Mouse (Mus musculus): ENCODE measurements around the gene Trim54. TPM values are rescaled to one million over a fixed set of nuclear protein-coding genes. Genes with fewer than 3 reads are reported as not detected.

Gene Trim54
- polyA plus RNA-seq, 2 experiments = 6.2 to 8.7 TPM

DNA sequence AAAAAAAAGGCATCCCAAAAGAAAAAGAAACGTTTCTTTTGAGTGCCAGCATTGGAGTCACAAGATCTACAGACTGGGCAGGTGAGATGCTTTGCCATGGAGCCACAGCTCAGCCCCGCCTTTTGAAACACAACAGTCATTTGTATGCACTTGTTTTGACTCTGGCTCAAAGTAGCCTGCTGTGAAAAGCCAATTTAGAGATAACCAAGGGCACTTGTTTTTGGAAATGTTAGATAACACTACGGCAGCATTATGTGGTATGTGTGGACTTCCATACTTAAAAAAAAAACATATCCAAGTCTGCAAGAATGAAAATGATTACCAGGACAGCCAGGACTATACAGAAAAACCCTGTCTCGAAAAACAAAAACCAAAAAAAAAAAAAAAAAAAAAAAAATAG is 67.2 kb downstream of the Trim54 start:
- no peak overlapping the region for H3K9ac ChIP-seq (ENCODE audit: low read depth, low read length, severe bottlenecking)
- no peak for ATAC-seq (ENCODE audit: low FRiP score, low read depth)
- no peak overlapping the region for H3K4me2 ChIP-seq (replicated peaks; ENCODE audit: low read depth, low read length, severe bottlenecking)
- no peak for DNase-seq (ENCODE audit: low spot score)
- H3K27me3 ChIP-seq (ENCODE audit: control insufficient read depth, insufficient read depth, low read length) = no peaks in the 10 kb centered on the region
- no peaks in the 10 kb centered on the region for H3K9me3 ChIP-seq (ENCODE audit: control insufficient read depth, low read length)
- H3K4me3 ChIP-seq (replicated peaks; ENCODE audit: low read length) = no peak overlapping the region
- TF ChIP-seq POLR2A (IDR thresholded peaks at IDR 0.05; ENCODE audit: borderline replicate concordance, extremely low read depth, insufficient read depth, insufficient read length) = no peak
- no peak overlapping the region for H3K27ac ChIP-seq (replicated peaks; ENCODE audit: low read depth, low read length)
- H3K36me3 ChIP-seq (ENCODE audit: control insufficient read depth, insufficient read depth, low read length) = peaks cover 21% of the 10 kb centered on the region
- H3K4me1 ChIP-seq (ENCODE audit: control insufficient read depth, insufficient read depth, low read length) = peaks cover 5% of the 10 kb centered on the region
- 67% methylated on average over 4 of the region's 4 CpGs for WGBS

Other genes with a start within 250 kb of the Trim54 start
- gene Tmem214, start 248.7 kb upstream of the Trim54 start, polyA plus RNA-seq (2012; rRNA removed) = 115 and 152 TPM in 2 replicates
- 80.7 and 81.8 TPM in 2 replicates for gene Tmem214, start 248.7 kb upstream of the Trim54 start, polyA plus RNA-seq (2014; fragmentation: Nextera tagmentation; extraction: Ambion mirVana)
- gene Agbl5, start 228.0 kb upstream of the Trim54 start, polyA plus RNA-seq (2012; rRNA removed) = 61.9 and 78.3 TPM in 2 replicates
- gene Agbl5, start 228.0 kb upstream of the Trim54 start, polyA plus RNA-seq (2014; fragmentation: Nextera tagmentation; extraction: Ambion mirVana) = 27.7 and 32.2 TPM in 2 replicates
- 364 and 388 TPM in 2 replicates for gene Ost4, start 208.9 kb upstream of the Trim54 start, polyA plus RNA-seq (2012; rRNA removed)
- gene Ost4, start 208.9 kb upstream of the Trim54 start, polyA plus RNA-seq (2014; fragmentation: Nextera tagmentation; extraction: Ambion mirVana) = 502 and 567 TPM in 2 replicates
- gene Emilin1, start 203.3 kb upstream of the Trim54 start, polyA plus RNA-seq (2012; rRNA removed) = 222 and 268 TPM in 2 replicates
- 191 and 204 TPM in 2 replicates for gene Emilin1, start 203.3 kb upstream of the Trim54 start, polyA plus RNA-seq (2014; fragmentation: Nextera tagmentation; extraction: Ambion mirVana)
- gene Khk, start 195.3 kb upstream of the Trim54 start, polyA plus RNA-seq (2012; rRNA removed) = 29.5 and 37.8 TPM in 2 replicates
- gene Khk, start 195.3 kb upstream of the Trim54 start, polyA plus RNA-seq (2014; fragmentation: Nextera tagmentation; extraction: Ambion mirVana) = 29.7 and 31.3 TPM in 2 replicates
- 19.8 and 21.5 TPM in 2 replicates for gene Cgref1, start 171.1 kb upstream of the Trim54 start, polyA plus RNA-seq (2012; rRNA removed)
- gene Cgref1, start 171.1 kb upstream of the Trim54 start, polyA plus RNA-seq (2014; fragmentation: Nextera tagmentation; extraction: Ambion mirVana) = 15.1 and 20.9 TPM in 2 replicates
- 259 and 349 TPM in 2 replicates for gene Preb, start 156.4 kb upstream of the Trim54 start, polyA plus RNA-seq (2012; rRNA removed)
- gene Preb, start 156.4 kb upstream of the Trim54 start, polyA plus RNA-seq (2014; fragmentation: Nextera tagmentation; extraction: Ambion mirVana) = 91.1 and 98.9 TPM in 2 replicates
- 0.05 TPM in 1 of 2 replicates, not detected in the other for gene Tcf23, start 148.1 kb upstream of the Trim54 start, polyA plus RNA-seq (2012; rRNA removed)
- not detected in 2 replicates for gene Tcf23, start 148.1 kb upstream of the Trim54 start, polyA plus RNA-seq (2014; fragmentation: Nextera tagmentation; extraction: Ambion mirVana)
- gene Atraid, start 68.4 kb upstream of the Trim54 start, polyA plus RNA-seq (2012; rRNA removed) = 134 and 151 TPM in 2 replicates
- gene Atraid, start 68.4 kb upstream of the Trim54 start, polyA plus RNA-seq (2014; fragmentation: Nextera tagmentation; extraction: Ambion mirVana) = 190 and 200 TPM in 2 replicates
- 25.3 and 33.9 TPM in 2 replicates for gene Slc5a6, start 67.8 kb upstream of the Trim54 start, polyA plus RNA-seq (2012; rRNA removed)
- 11.0 and 11.4 TPM in 2 replicates for gene Slc5a6, start 67.8 kb upstream of the Trim54 start, polyA plus RNA-seq (2014; fragmentation: Nextera tagmentation; extraction: Ambion mirVana)
- gene Cad, start 61.9 kb upstream of the Trim54 start, polyA plus RNA-seq (2012; rRNA removed) = 49.1 and 62.5 TPM in 2 replicates
- gene Cad, start 61.9 kb upstream of the Trim54 start, polyA plus RNA-seq (2014; fragmentation: Nextera tagmentation; extraction: Ambion mirVana) = 28.3 and 29.4 TPM in 2 replicates
- gene Dnajc5g, start 10.4 kb upstream of the Trim54 start, polyA plus RNA-seq (2012; rRNA removed) = not detected in 2 replicates
- gene Dnajc5g, start 10.4 kb upstream of the Trim54 start, polyA plus RNA-seq (2014; fragmentation: Nextera tagmentation; extraction: Ambion mirVana) = not detected in 2 replicates
- gene Slc30a3, start 8.5 kb upstream of the Trim54 start, polyA plus RNA-seq (2012; rRNA removed) = 0.82 and 0.86 TPM in 2 replicates
- 0.53 and 0.91 TPM in 2 replicates for gene Slc30a3, start 8.5 kb upstream of the Trim54 start, polyA plus RNA-seq (2014; fragmentation: Nextera tagmentation; extraction: Ambion mirVana)
- gene Ucn, start 22.1 kb downstream of the Trim54 start, polyA plus RNA-seq (2012; rRNA removed) = 0.16 TPM in 1 of 2 replicates, not detected in the other
- gene Ucn, start 22.1 kb downstream of the Trim54 start, polyA plus RNA-seq (2014; fragmentation: Nextera tagmentation; extraction: Ambion mirVana) = 0.46 TPM in 1 of 2 replicates, not detected in the other
- gene Mpv17, start 37.5 kb downstream of the Trim54 start, polyA plus RNA-seq (2012; rRNA removed) = 78.5 and 103 TPM in 2 replicates
- gene Mpv17, start 37.5 kb downstream of the Trim54 start, polyA plus RNA-seq (2014; fragmentation: Nextera tagmentation; extraction: Ambion mirVana) = 49.4 and 61.8 TPM in 2 replicates
- gene Gm29609, start 63.2 kb downstream of the Trim54 start, polyA plus RNA-seq (2012; rRNA removed) = 3.9 and 4.3 TPM in 2 replicates
- 0.70 and 0.96 TPM in 2 replicates for gene Gm29609, start 63.2 kb downstream of the Trim54 start, polyA plus RNA-seq (2014; fragmentation: Nextera tagmentation; extraction: Ambion mirVana)
- gene Gtf3c2, start 63.4 kb downstream of the Trim54 start, polyA plus RNA-seq (2012; rRNA removed) = 130 and 143 TPM in 2 replicates
- gene Gtf3c2, start 63.4 kb downstream of the Trim54 start, polyA plus RNA-seq (2014; fragmentation: Nextera tagmentation; extraction: Ambion mirVana) = 47.1 and 66.2 TPM in 2 replicates
- gene Snx17, start 76.5 kb downstream of the Trim54 start, polyA plus RNA-seq (2012; rRNA removed) = 108 and 120 TPM in 2 replicates
- 139 and 144 TPM in 2 replicates for gene Snx17, start 76.5 kb downstream of the Trim54 start, polyA plus RNA-seq (2014; fragmentation: Nextera tagmentation; extraction: Ambion mirVana)
- gene Eif2b4, start 76.7 kb downstream of the Trim54 start, polyA plus RNA-seq (2012; rRNA removed) = 46.9 and 49.3 TPM in 2 replicates
- 67.5 and 68.5 TPM in 2 replicates for gene Eif2b4, start 76.7 kb downstream of the Trim54 start, polyA plus RNA-seq (2014; fragmentation: Nextera tagmentation; extraction: Ambion mirVana)
- 58.8 and 77.1 TPM in 2 replicates for gene Zfp513, start 85.6 kb downstream of the Trim54 start, polyA plus RNA-seq (2012; rRNA removed)
- gene Zfp513, start 85.6 kb downstream of the Trim54 start, polyA plus RNA-seq (2014; fragmentation: Nextera tagmentation; extraction: Ambion mirVana) = 6.8 and 8.0 TPM in 2 replicates
- gene Ppm1g, start 104.0 kb downstream of the Trim54 start, polyA plus RNA-seq (2012; rRNA removed) = 91.2 and 118 TPM in 2 replicates
- 98.8 and 111 TPM in 2 replicates for gene Ppm1g, start 104.0 kb downstream of the Trim54 start, polyA plus RNA-seq (2014; fragmentation: Nextera tagmentation; extraction: Ambion mirVana)
- gene Nrbp1, start 124.2 kb downstream of the Trim54 start, polyA plus RNA-seq (2012; rRNA removed) = 161 and 181 TPM in 2 replicates
- 157 and 166 TPM in 2 replicates for gene Nrbp1, start 124.2 kb downstream of the Trim54 start, polyA plus RNA-seq (2014; fragmentation: Nextera tagmentation; extraction: Ambion mirVana)
- 0.15 TPM in 1 of 2 replicates, not detected in the other for gene Gm9970, start 124.5 kb downstream of the Trim54 start, polyA plus RNA-seq (2012; rRNA removed)
- 0.40 TPM in 1 of 2 replicates, not detected in the other for gene Gm9970, start 124.5 kb downstream of the Trim54 start, polyA plus RNA-seq (2014; fragmentation: Nextera tagmentation; extraction: Ambion mirVana)
- 25.2 and 31.4 TPM in 2 replicates for gene Krtcap3, start 135.0 kb downstream of the Trim54 start, polyA plus RNA-seq (2012; rRNA removed)
- gene Krtcap3, start 135.0 kb downstream of the Trim54 start, polyA plus RNA-seq (2014; fragmentation: Nextera tagmentation; extraction: Ambion mirVana) = 10.2 and 16.4 TPM in 2 replicates
- 53.3 and 64.2 TPM in 2 replicates for gene Ift172, start 174.4 kb downstream of the Trim54 start, polyA plus RNA-seq (2012; rRNA removed)
- 41.6 and 46.1 TPM in 2 replicates for gene Ift172, start 174.4 kb downstream of the Trim54 start, polyA plus RNA-seq (2014; fragmentation: Nextera tagmentation; extraction: Ambion mirVana)
- 174 and 211 TPM in 2 replicates for gene Fndc4, start 179.4 kb downstream of the Trim54 start, polyA plus RNA-seq (2012; rRNA removed)
- gene Fndc4, start 179.4 kb downstream of the Trim54 start, polyA plus RNA-seq (2014; fragmentation: Nextera tagmentation; extraction: Ambion mirVana) = 93.9 and 101 TPM in 2 replicates
- gene Gckr, start 180.7 kb downstream of the Trim54 start, polyA plus RNA-seq (2012; rRNA removed) = 0.47 and 1.2 TPM in 2 replicates
- gene Gckr, start 180.7 kb downstream of the Trim54 start, polyA plus RNA-seq (2014; fragmentation: Nextera tagmentation; extraction: Ambion mirVana) = 0.36 TPM in 1 of 2 replicates, not detected in the other